Mouse (Mus musculus): ENCODE results near the gene Myh4. TPM values are rescaled to one million over a fixed set of nuclear protein-coding genes. Genes with fewer than 3 reads are reported as not detected.

Gene Myh4
- polyA plus RNA-seq, 1 experiment, result 0.27 TPM

DNA sequence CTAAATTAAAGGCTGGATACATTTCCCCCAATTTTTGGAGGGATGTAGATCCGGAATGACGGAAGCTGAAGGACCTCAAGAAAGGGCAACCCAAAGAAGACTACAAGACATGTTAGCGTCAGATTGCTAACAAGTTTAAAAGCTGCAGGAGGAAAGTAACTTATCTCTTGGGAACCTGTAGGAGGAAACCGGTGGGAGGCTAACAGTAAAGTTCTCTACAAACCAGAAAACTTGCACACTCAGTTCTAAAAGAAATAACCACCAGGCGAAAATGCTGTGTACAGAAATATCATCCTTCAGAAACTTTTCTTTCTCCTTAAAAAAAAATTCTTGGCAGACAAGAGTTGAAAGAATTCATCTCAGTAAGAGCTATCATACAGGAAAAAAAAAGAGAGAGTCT lies 8.7 kb upstream of the Myh4 start:
- Histone ChIP-seq H3K27ac (ENCODE audit: insufficient read depth, low read depth, low read length) (no peak overlapping the region), H3K4me3 (ENCODE audit: insufficient read depth, low read length) (no peak overlapping the region), H3K4me1 (ENCODE audit: control insufficient read depth, insufficient read depth, low read length) (no peaks in the 10 kb centered on the region)
- TF ChIP-seq CTCF (IDR thresholded peaks at IDR 0.05; ENCODE audit: low read depth, low read length), result no peak
- no peak for TF ChIP-seq POLR2A (IDR thresholded peaks at IDR 0.05; ENCODE audit: borderline replicate concordance, low read depth, low read length)

DNA sequence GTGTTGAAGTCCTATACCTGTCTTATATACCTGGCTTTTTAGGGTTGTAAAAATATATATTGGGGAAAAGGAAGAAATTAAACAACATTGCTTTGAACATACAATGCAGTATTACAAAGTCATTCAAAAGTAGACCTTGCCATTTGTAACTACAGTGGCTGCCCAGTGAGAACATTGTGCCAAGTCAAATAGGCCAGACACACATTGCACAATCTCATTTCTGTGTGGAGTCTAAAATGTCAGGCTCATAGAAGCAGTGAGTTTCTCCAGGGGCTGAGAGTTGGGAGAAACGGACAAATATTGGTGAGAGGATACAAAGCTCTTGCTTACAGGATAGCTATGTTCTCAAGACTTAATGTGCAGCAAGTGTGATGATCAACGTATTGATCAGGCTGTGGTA lies 7.9 kb upstream of the Myh4 start:
- TF ChIP-seq POLR2A (IDR thresholded peaks at IDR 0.05; ENCODE audit: borderline replicate concordance, low read depth, low read length) (no peak), CTCF (IDR thresholded peaks at IDR 0.05; ENCODE audit: low read depth, low read length) (no peak)
- H3K4me3 ChIP-seq (ENCODE audit: insufficient read depth, low read length), result no peak overlapping the region
- H3K27ac ChIP-seq (ENCODE audit: insufficient read depth, low read depth, low read length), result no peak overlapping the region
- no peaks in the 10 kb centered on the region for H3K4me1 ChIP-seq (ENCODE audit: control insufficient read depth, insufficient read depth, low read length)

DNA sequence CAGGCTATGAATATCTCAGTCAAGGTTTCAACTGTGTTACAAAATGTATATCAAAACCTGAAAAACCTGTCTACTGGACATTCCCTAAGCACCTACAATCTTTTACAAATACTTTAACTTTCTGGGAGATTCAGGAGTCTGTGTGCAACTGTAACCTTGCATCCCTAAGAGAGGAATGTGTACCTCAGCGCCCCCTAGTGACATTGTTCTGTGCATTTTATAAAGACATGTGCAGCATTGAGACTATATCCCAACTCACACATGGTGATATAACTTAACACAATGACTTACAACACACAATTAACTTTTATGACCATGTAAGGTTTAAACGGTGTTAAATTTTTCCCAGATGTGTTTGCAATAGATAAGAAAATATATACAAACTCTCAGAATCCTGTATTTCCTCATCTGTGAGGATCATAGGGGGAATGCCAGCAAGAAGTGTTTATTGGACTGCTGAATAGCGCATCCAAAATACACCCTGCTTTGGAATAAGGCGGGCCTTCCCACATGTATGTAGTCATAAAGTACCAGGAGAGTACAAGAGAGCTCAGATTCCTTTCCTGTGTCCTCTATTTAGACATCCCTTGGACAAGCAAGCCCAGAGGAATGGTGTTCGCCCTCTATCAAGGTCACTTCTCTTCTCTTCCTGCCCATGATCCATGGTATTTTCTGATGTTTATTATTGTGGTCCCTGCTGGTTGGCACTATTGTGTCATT lies 2.0 kb upstream of the Myh4 start:
- TF ChIP-seq CTCF (IDR thresholded peaks at IDR 0.05; ENCODE audit: low read depth, low read length), result no peak
- TF ChIP-seq POLR2A (IDR thresholded peaks at IDR 0.05; ENCODE audit: borderline replicate concordance, low read depth, low read length), result no peak
- H3K4me3 ChIP-seq (ENCODE audit: insufficient read depth, low read length), result no peak overlapping the region
- H3K4me1 ChIP-seq (ENCODE audit: control insufficient read depth, insufficient read depth, low read length), result no peaks in the 10 kb centered on the region
- no peak overlapping the region for H3K27ac ChIP-seq (ENCODE audit: insufficient read depth, low read depth, low read length)

DNA sequence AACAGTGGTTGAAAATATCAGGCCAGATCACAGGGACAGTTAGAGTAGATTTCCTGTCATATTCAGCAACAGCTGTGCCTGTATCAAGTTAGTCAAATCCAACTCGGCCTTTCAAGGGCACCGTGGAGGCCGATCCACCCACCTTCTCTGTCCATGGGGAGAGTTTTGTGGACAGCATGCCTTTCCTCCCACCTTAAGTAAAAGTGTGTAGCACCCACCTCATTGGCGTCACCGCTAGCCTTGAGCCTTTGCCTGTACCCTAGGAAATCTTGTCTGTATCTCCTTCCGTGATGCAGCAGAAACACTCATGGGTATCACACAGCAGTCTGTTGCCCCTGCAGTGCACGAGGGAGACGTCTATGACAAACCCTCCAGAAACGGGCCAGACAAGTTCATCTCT lies 1.0 kb upstream of the Myh4 start:
- Histone ChIP-seq H3K27ac (ENCODE audit: insufficient read depth, low read depth, low read length) (no peak overlapping the region), H3K4me1 (ENCODE audit: control insufficient read depth, insufficient read depth, low read length) (no peaks in the 10 kb centered on the region), H3K4me3 (ENCODE audit: insufficient read depth, low read length) (no peak overlapping the region)
- TF ChIP-seq CTCF (IDR thresholded peaks at IDR 0.05; ENCODE audit: low read depth, low read length) (no peak), POLR2A (IDR thresholded peaks at IDR 0.05; ENCODE audit: borderline replicate concordance, low read depth, low read length) (no peak)

DNA sequence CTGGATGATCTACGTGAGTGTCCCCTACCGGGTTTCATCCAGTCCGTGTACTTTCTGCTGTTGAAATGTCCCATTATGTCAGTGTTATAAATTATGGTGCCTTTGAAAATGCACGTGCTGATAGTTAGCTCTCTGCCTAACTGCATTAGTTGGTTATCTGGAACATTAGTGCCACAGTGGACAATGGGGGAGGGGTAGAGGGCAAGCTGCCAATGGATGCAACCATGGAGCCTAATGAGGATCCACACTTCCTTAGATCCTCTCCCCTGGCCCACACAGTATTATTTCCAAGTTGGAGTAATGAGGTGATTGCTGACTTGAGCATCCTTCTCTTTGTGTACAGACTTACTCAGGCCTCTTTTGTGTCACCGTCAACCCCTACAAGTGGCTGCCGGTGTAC lies 3.2 kb downstream of the Myh4 start:
- no peaks in the 10 kb centered on the region for H3K4me1 ChIP-seq (ENCODE audit: control insufficient read depth, insufficient read depth, low read length)
- H3K27ac ChIP-seq (ENCODE audit: insufficient read depth, low read depth, low read length), result no peak overlapping the region
- no peak overlapping the region for H3K4me3 ChIP-seq (ENCODE audit: insufficient read depth, low read length)
- TF ChIP-seq CTCF (IDR thresholded peaks at IDR 0.05; ENCODE audit: low read depth, low read length) (no peak), POLR2A (IDR thresholded peaks at IDR 0.05; ENCODE audit: borderline replicate concordance, low read depth, low read length) (no peak)

DNA sequence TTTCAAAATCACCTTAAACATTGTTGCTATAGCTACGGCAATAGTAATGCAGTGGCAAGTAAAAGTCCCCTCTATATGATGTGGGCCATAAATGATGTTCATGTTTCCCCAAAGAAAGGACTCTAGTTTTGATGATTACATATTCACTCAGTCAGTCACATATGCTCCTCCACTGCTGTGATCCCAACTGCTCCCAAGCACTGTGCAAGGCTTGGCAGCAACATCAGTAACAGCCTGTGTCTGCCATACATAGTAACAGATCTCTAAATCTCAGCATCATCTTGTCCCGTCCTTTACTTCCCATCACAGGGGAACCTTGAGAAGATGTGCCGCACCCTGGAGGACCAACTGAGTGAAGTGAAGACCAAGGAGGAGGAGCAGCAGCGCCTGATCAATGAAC lies 15.9 kb downstream of the Myh4 start:
- no peak overlapping the region for H3K4me3 ChIP-seq (ENCODE audit: insufficient read depth, low read length)
- TF ChIP-seq CTCF (IDR thresholded peaks at IDR 0.05; ENCODE audit: low read depth, low read length) (no peak), POLR2A (IDR thresholded peaks at IDR 0.05; ENCODE audit: borderline replicate concordance, low read depth, low read length) (no peak)
- H3K27ac ChIP-seq (ENCODE audit: insufficient read depth, low read depth, low read length), result no peak overlapping the region
- H3K4me1 ChIP-seq (ENCODE audit: control insufficient read depth, insufficient read depth, low read length), result no peaks in the 10 kb centered on the region

DNA sequence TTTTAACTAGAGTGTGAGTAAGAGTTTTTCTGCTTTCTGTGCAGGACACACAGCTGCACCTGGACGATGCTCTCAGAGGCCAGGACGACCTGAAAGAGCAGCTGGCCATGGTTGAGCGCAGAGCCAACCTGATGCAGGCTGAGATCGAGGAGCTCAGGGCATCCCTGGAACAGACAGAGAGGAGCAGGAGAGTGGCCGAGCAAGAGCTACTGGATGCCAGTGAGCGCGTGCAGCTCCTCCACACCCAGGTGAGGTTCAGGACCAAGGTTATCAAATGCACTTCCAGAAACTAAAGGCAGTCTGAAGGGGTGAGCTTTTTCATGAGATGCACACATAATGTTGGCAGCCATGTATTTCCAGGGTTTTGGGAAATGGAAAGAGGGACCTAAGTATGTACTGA lies 19.2 kb downstream of the Myh4 start:
- Histone ChIP-seq H3K27ac (ENCODE audit: insufficient read depth, low read depth, low read length) (no peak overlapping the region), H3K4me3 (ENCODE audit: insufficient read depth, low read length) (no peak overlapping the region), H3K4me1 (ENCODE audit: control insufficient read depth, insufficient read depth, low read length) (no peaks in the 10 kb centered on the region)
- TF ChIP-seq POLR2A (IDR thresholded peaks at IDR 0.05; ENCODE audit: borderline replicate concordance, low read depth, low read length), result no peak
- TF ChIP-seq CTCF (IDR thresholded peaks at IDR 0.05; ENCODE audit: low read depth, low read length), result no peak

DNA sequence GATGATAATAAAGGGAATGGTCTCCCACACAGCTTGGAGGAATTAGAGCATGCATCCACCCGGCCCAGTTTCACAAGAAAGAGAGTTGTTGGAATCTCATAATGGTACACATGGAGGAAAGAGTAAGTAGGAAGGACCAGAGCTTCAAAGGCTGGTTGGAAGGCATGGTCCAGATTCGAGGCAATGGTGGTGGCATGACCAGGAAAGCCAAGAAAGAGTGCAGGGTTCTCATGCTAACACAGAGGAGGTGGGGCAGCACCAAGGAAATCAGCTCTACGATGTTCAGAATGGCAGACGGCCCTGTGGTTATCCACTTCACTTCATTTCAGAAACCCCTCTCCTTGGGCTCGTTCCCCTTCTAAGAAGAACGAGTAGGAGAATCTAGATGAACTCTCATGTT lies 23.1 kb downstream of the Myh4 start:
- TF ChIP-seq POLR2A (IDR thresholded peaks at IDR 0.05; ENCODE audit: borderline replicate concordance, low read depth, low read length), result no peak
- no peak for TF ChIP-seq CTCF (IDR thresholded peaks at IDR 0.05; ENCODE audit: low read depth, low read length)
- Histone ChIP-seq H3K27ac (ENCODE audit: insufficient read depth, low read depth, low read length) (no peak overlapping the region), H3K4me1 (ENCODE audit: control insufficient read depth, insufficient read depth, low read length) (no peaks in the 10 kb centered on the region), H3K4me3 (ENCODE audit: insufficient read depth, low read length) (no peak overlapping the region)

DNA sequence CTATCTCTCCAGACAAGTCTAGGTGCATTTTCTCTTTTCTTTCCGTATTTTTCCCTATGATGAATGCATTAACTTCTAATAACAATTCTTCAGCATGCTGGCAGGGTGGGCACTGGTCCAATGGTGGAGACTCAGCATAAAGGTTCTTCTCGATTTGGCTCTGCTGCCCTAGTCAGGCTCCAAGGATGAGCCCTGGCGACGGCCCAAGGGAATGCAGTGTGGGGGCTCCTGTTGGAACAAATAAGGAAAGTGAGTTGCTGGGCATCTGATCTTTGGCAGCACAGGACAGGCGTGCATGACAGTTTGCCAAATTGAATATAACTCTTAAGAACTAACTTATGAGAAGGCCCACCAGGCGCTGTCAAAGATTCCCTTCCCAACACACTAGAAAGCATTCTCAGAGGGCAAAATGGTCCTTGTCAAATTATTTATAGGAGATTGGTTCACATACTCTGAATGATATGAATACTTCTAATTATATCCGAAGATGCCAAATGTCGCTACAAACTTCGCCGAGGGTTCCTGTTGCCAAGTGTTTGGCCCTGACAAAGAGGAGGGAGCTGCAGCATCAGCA lies 38.9 kb downstream of the Myh4 start, which contains the start of gene Myh8:
Gene Myh8, plus strand, starts transcription at position 524 of the 574 bp plus-strand sequence.
- Histone ChIP-seq H3K27ac (ENCODE audit: insufficient read depth, low read depth, low read length) (no peak within 1 kb of the TSS), H3K4me3 (ENCODE audit: insufficient read depth, low read length) (no peak within 1 kb of the TSS), H3K4me1 (ENCODE audit: control insufficient read depth, insufficient read depth, low read length) (no peaks in the 10 kb centered on the region)
- TF ChIP-seq CTCF (IDR thresholded peaks at IDR 0.05; ENCODE audit: low read depth, low read length), result no peak
- TF ChIP-seq POLR2A (IDR thresholded peaks at IDR 0.05; ENCODE audit: borderline replicate concordance, low read depth, low read length), result no peak

DNA sequence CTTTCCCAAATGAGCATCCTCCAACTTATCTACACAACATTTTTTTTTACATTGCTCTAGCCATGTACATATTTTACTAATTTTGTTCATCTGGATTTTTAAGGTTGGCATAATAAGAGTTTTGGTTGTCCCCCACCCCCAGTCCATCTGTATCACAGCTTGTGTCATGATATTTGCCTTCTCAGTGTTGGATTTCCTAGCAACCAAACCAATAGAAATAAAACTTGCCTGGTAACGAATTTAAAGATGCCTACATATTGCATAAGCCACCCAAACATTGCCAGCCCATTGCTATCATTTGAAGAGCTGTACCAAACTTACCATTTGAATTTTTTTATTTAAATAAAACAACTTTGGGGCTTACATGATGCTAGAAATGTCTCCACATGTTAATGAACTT lies 55.6 kb downstream of the Myh4 start:
- H3K4me3 ChIP-seq (ENCODE audit: insufficient read depth, low read length), result no peak overlapping the region
- TF ChIP-seq CTCF (IDR thresholded peaks at IDR 0.05; ENCODE audit: low read depth, low read length), result no peak
- H3K4me1 ChIP-seq (ENCODE audit: control insufficient read depth, insufficient read depth, low read length), result no peaks in the 10 kb centered on the region
- H3K27ac ChIP-seq (ENCODE audit: insufficient read depth, low read depth, low read length), result no peak overlapping the region

Other genes starting within 250 kb of the Myh4 start
- gene Tmem220, start 212.9 kb upstream of the Myh4 start, polyA plus RNA-seq (2012; ENCODE audit: insufficient read depth, insufficient read length, missing spikeins), result 6.7 and 8.1 TPM in 2 replicates
- 29.4 and 30.6 TPM in 2 replicates for gene Adprm, start 185.4 kb upstream of the Myh4 start, polyA plus RNA-seq (2012; ENCODE audit: insufficient read depth, insufficient read length, missing spikeins)
- 8.7 and 8.8 TPM in 2 replicates for gene Sco1, start 185.4 kb upstream of the Myh4 start, polyA plus RNA-seq (2012; ENCODE audit: insufficient read depth, insufficient read length, missing spikeins)
- not detected in 2 replicates for gene Myh3, start 159.7 kb upstream of the Myh4 start, polyA plus RNA-seq (2012; ENCODE audit: insufficient read depth, insufficient read length, missing spikeins)
- gene Myh2, start 67.0 kb upstream of the Myh4 start, polyA plus RNA-seq (2012; ENCODE audit: insufficient read depth, insufficient read length, missing spikeins), result not detected in 2 replicates
- gene Myh1, start 38.0 kb upstream of the Myh4 start, polyA plus RNA-seq (2012; ENCODE audit: insufficient read depth, insufficient read length, missing spikeins), result 0.25 and 0.29 TPM in 2 replicates
- gene Myh8, start 39.1 kb downstream of the Myh4 start, polyA plus RNA-seq (2012; ENCODE audit: insufficient read depth, insufficient read length, missing spikeins), result not detected in 2 replicates
- not detected in 2 replicates for gene Myh13, start 83.6 kb downstream of the Myh4 start, polyA plus RNA-seq (2012; ENCODE audit: insufficient read depth, insufficient read length, missing spikeins)
- 315 and 355 TPM in 2 replicates for gene Gas7, start 217.4 kb downstream of the Myh4 start, polyA plus RNA-seq (2012; ENCODE audit: insufficient read depth, insufficient read length, missing spikeins)